Mouse (Mus musculus): ENCODE results near the gene Vmn1r135. TPM values are rescaled to one million over a fixed set of nuclear protein-coding genes. Genes with fewer than 3 reads are reported as not detected.

The Vmn1r135 gene
- not detected for polyA plus RNA-seq (2014; fragmentation: Illumina TruSeq; extraction: RNeasy Lipid Tissue Mini Kit (QIAGEN cat#74804); ENCODE audit: low read depth, low replicate concordance)

GRCm38 (mm10) chr7:21832051-21832450 lies at the start of gene Vmn1r135:
Vmn1r135 (plus strand) TSS chr7:21832351.

GRCm38 (mm10) chr7:21796628-21797027 lies 35.5 kb upstream of the Vmn1r135 start, which contains the start of gene Gm4177:
Gm4177 (minus strand) TSS chr7:21796728.

GRCm38 (mm10) chr7:21844167-21844566 lies 12.0 kb downstream of the Vmn1r135 start, which contains the start of gene Gm5725:
Gm5725 (minus strand) TSS chr7:21844267.

Other genes starting within 250 kb of the Vmn1r135 start
- gene Vmn1r132, start 218.3 kb upstream of the Vmn1r135 start, polyA plus RNA-seq (2014; fragmentation: Illumina TruSeq; extraction: RNeasy Lipid Tissue Mini Kit (QIAGEN cat#74804); ENCODE audit: low read depth, low replicate concordance), result not detected
- gene Gm4175, start 70.9 kb upstream of the Vmn1r135 start, polyA plus RNA-seq (2014; fragmentation: Illumina TruSeq; extraction: RNeasy Lipid Tissue Mini Kit (QIAGEN cat#74804); ENCODE audit: low read depth, low replicate concordance), result not detected
- not detected for gene Gm4177, start 35.6 kb upstream of the Vmn1r135 start, polyA plus RNA-seq (2014; fragmentation: Illumina TruSeq; extraction: RNeasy Lipid Tissue Mini Kit (QIAGEN cat#74804); ENCODE audit: low read depth, low replicate concordance)
- gene Gm5725, start 11.9 kb downstream of the Vmn1r135 start, polyA plus RNA-seq (2014; fragmentation: Illumina TruSeq; extraction: RNeasy Lipid Tissue Mini Kit (QIAGEN cat#74804); ENCODE audit: low read depth, low replicate concordance), result not detected
- not detected for gene Gm5891, start 88.9 kb downstream of the Vmn1r135 start, polyA plus RNA-seq (2014; fragmentation: Illumina TruSeq; extraction: RNeasy Lipid Tissue Mini Kit (QIAGEN cat#74804); ENCODE audit: low read depth, low replicate concordance)
- not detected for gene Vmn1r137, start 162.2 kb downstream of the Vmn1r135 start, polyA plus RNA-seq (2014; fragmentation: Illumina TruSeq; extraction: RNeasy Lipid Tissue Mini Kit (QIAGEN cat#74804); ENCODE audit: low read depth, low replicate concordance)
- not detected for gene Vmn1r138, start 196.5 kb downstream of the Vmn1r135 start, polyA plus RNA-seq (2014; fragmentation: Illumina TruSeq; extraction: RNeasy Lipid Tissue Mini Kit (QIAGEN cat#74804); ENCODE audit: low read depth, low replicate concordance)
- gene Gm6176, start 224.0 kb downstream of the Vmn1r135 start, polyA plus RNA-seq (2014; fragmentation: Illumina TruSeq; extraction: RNeasy Lipid Tissue Mini Kit (QIAGEN cat#74804); ENCODE audit: low read depth, low replicate concordance), result not detected
- not detected for gene Vmn1r139, start 236.7 kb downstream of the Vmn1r135 start, polyA plus RNA-seq (2014; fragmentation: Illumina TruSeq; extraction: RNeasy Lipid Tissue Mini Kit (QIAGEN cat#74804); ENCODE audit: low read depth, low replicate concordance)

Measured in liver, adult 10 weeks (tissue).